Mouse (Mus musculus): ENCODE data around the gene Sart3. TPM values are rescaled to one million over a fixed set of nuclear protein-coding genes. Genes with fewer than 3 reads are reported as not detected.

Gene Sart3
- polyA plus RNA-seq, 1 experiment from 2014 or later: 43.8 TPM

DNA sequence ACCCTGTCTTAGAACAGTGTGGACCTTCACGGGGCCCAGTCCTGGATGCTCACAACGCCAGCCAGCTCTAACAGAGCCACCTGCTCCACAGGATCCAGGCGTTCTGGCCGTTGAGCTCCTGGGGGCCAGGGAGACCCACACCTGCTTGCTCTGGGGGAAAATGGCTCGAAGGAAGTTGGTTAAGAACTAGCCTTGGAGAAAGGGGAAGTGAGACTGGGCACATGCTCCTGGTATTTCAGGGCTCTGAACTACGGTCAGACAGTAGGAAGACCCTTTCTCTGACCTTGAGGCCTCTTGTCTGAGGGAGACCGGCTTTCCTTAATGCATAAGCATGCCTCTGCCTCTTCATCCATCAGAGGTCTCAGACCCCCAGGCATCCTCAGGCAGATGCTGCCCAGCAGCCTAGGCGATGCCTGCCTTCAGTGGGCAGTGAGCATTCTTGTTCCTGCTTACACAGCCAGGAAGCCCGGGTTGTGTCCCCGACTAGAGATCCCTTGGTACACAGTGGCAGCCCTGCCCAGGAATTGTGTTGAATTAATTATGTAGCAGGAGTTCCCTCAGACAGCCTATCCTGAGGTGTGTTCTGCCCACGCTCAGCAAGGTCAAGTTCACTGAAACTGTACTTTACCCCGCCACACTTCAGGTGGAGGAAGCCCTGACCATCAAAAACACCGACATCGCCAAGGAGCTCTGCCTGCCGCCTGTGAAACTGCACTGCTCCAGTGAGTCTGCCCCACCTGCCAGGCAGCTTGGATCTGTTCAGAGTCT, 4.0 kb upstream of the Sart3 start:
- Histone ChIP-seq H3K4me1 (replicated peaks) (peaks cover 4% of the 10 kb centered on the region), H3K9me3 (no peaks in the 10 kb centered on the region), H3K27ac (no peak overlapping the region), H3K4me2 (replicated peaks) (no peak overlapping the region), H3K36me3 (peaks cover 16% of the 10 kb centered on the region), H3K9ac (no peak overlapping the region), H3K4me3 (replicated peaks) (no peak overlapping the region), H3K27me3 (replicated peaks) (no peaks in the 10 kb centered on the region)
- no peak for ATAC-seq
- WGBS: 85% methylated on average over 15 of the region's 15 CpGs

DNA sequence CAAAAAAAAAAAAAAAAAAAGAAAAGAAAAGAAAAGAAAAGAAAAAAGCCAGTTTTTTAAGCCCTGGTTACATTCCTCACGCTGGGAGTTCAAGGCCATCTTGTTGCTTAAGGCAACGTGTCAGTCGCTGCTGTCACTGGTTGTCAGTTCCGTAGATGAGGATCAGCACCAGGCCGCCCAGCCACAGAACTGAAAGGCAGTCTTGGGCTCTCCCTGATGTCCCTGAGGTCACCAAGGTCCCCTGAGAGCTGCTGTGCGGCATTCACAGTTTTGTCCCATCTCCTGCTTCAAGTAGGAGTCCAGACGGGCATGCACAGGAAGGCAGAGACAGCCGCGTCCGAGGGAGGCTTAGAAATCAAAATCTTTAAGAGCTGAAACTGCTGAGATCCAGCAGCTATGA, 3.3 kb upstream of the Sart3 start:
- no peak for ATAC-seq
- H3K36me3 ChIP-seq: peaks cover 16% of the 10 kb centered on the region
- no peak overlapping the region for H3K4me2 ChIP-seq (replicated peaks)
- H3K9me3 ChIP-seq: no peaks in the 10 kb centered on the region
- H3K27me3 ChIP-seq (replicated peaks): no peaks in the 10 kb centered on the region
- no peak overlapping the region for H3K27ac ChIP-seq
- peaks cover 5% of the 10 kb centered on the region for H3K4me1 ChIP-seq (replicated peaks)
- 92% methylated on average over 10 of the region's 10 CpGs for WGBS
- H3K9ac ChIP-seq: no peak overlapping the region
- no peak overlapping the region for H3K4me3 ChIP-seq (replicated peaks)

DNA sequence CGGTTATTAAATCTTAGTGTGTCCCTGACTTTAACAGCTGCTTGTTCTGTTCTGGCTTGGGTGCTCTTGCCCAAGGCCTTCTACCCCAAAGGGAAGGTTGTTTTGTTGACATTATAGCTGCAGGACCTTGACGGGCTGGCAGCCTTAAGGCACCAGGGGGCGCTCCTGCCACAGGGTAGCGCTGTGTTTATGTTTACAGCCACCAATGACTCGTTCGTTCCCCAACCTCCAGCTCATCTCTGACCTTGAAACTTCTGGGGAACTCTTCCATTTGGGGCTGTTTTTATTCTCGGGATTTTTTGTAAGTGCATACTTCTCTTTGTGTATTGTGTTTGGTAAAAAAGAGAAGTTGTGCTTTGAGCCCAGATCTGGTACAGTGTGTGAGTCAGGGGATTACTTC, 1.4 kb upstream of the Sart3 start:
- peaks cover 16% of the 10 kb centered on the region for H3K36me3 ChIP-seq
- no peak overlapping the region for H3K27ac ChIP-seq
- no peaks in the 10 kb centered on the region for H3K27me3 ChIP-seq (replicated peaks)
- no peaks in the 10 kb centered on the region for H3K9me3 ChIP-seq
- H3K9ac ChIP-seq: 0 out of 2 replicates have a peak overlapping the region, but pooled peaks have one; percentile 61
- H3K4me3 ChIP-seq (replicated peaks): peak overlapping the region; percentile 73
- 0% methylated on average over 7 of the region's 7 CpGs for WGBS
- peak overlapping the region; percentile 85 for H3K4me2 ChIP-seq (replicated peaks)
- ATAC-seq: 0 out of 2 replicates have a peak, but pooled peaks have one; percentile 21
- peaks cover 17% of the 10 kb centered on the region for H3K4me1 ChIP-seq (replicated peaks)

GRCm38 (mm10) chr5:113772905-113773519, 702 bp upstream of the Sart3 start:
- peak overlapping the region; percentile 61 for H3K9ac ChIP-seq
- peaks cover 18% of the 10 kb centered on the region for H3K36me3 ChIP-seq
- H3K4me2 ChIP-seq (replicated peaks): peak overlapping the region; percentile 85
- ATAC-seq: peak; percentile 54
- peak overlapping the region; percentile 73 for H3K4me3 ChIP-seq (replicated peaks)
- WGBS: 1% methylated on average over 38 of the region's 38 CpGs
- H3K27ac ChIP-seq: peak overlapping the region; percentile 18
- no peaks in the 10 kb centered on the region for H3K27me3 ChIP-seq (replicated peaks)
- H3K4me1 ChIP-seq (replicated peaks): peaks cover 17% of the 10 kb centered on the region
- H3K9me3 ChIP-seq: no peaks in the 10 kb centered on the region

- peak overlapping the region; percentile 73 for H3K4me3 ChIP-seq (replicated peaks)
- under 1% methylated on average over 94 of the region's 97 CpGs for WGBS
- ATAC-seq: peak; percentile 83
These were observed 822 bp downstream of the Sart3 start for GRCm38 (mm10) chr5:113771213-113772162.

GRCm38 (mm10) chr5:113768806-113769205, 3.5 kb downstream of the Sart3 start:
- Histone ChIP-seq H3K27me3 (replicated peaks) (no peaks in the 10 kb centered on the region), H3K27ac (no peak overlapping the region), H3K4me1 (replicated peaks) (peaks cover 16% of the 10 kb centered on the region), H3K9me3 (no peaks in the 10 kb centered on the region), H3K4me2 (replicated peaks) (no peak overlapping the region), H3K36me3 (peaks cover 13% of the 10 kb centered on the region), H3K4me3 (replicated peaks) (no peak overlapping the region), H3K9ac (no peak overlapping the region)
- 94% methylated on average over 8 of the region's 8 CpGs for WGBS
- ATAC-seq: no peak

More at GRCm38 (mm10) chr5:113771213-113772162, 822 bp downstream of the Sart3 start:
- peaks cover 16% of the 10 kb centered on the region; the same call in 1 of the 2 replicates for H3K36me3 ChIP-seq
- H3K27ac ChIP-seq: peak overlapping the region; percentile 99
- H3K9ac ChIP-seq: peak overlapping the region; percentile 84
- peaks cover 17% of the 10 kb centered on the region for H3K4me1 ChIP-seq (replicated peaks)
- no peaks in the 10 kb centered on the region for H3K9me3 ChIP-seq
- H3K27me3 ChIP-seq (replicated peaks): no peaks in the 10 kb centered on the region
- peak overlapping the region; percentile 85 for H3K4me2 ChIP-seq (replicated peaks)

DNA sequence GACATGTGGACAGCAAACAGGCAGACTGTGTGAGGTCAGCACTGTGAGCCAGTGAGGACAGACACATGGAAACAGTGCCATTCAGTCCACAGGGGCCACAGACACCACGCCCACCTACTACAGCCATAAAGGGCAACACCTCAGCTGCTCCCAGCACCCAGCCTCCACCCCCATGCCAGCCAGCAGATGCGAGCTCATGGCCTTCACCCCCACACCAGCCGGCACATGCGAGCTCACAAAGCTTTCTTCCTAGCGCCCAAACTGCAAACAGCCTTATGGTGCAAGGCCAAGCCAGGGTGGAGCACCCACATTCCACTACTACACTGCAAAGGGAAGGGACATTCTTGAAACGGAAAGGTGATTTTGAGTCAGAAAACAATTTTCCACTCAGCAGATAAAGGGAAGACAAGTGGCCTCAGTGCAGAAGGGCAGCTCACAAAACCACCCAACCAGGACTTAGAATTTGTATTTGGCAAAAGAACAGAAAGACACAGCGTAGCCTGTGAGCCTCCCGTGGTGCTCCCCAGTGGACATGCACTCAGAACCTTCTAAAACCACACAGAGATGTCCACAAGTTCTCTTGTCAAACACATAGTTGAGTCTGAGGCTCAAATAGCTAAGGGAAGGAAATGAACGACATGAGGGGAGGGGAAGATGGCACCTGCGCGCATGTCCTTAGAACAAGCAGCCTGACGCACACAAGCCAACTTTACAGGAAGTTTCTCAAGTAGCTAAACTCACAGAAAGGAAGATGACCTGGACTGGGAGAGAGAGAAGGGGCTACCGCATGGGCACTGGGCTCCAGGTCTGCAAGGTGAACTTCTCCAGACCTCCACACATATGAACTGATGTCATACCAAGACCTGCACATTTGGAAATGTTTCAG, 6.4 kb downstream of the Sart3 start:
- H3K4me2 ChIP-seq (replicated peaks): no peak overlapping the region
- no peaks in the 10 kb centered on the region for H3K9me3 ChIP-seq
- H3K36me3 ChIP-seq: peaks cover 36% of the 10 kb centered on the region
- H3K9ac ChIP-seq: no peak overlapping the region
- no peak overlapping the region for H3K4me3 ChIP-seq (replicated peaks)
- 78% methylated on average over 13 of the region's 13 CpGs for WGBS
- H3K27ac ChIP-seq: no peak overlapping the region
- ATAC-seq: peak; percentile 46; the same call in 1 of the 2 replicates
- H3K4me1 ChIP-seq (replicated peaks): peaks cover 13% of the 10 kb centered on the region
- no peaks in the 10 kb centered on the region for H3K27me3 ChIP-seq (replicated peaks)

GRCm38 (mm10) chr5:113764426-113764825, 7.9 kb downstream of the Sart3 start:
- no peak for ATAC-seq
- Histone ChIP-seq H3K27ac (no peak overlapping the region), H3K36me3 (peaks cover 46% of the 10 kb centered on the region), H3K4me1 (replicated peaks) (0 out of 2 replicates have a peak, but pooled peaks cover 3% of the 10 kb centered on the region), H3K4me3 (replicated peaks) (no peak overlapping the region), H3K4me2 (replicated peaks) (no peak overlapping the region), H3K9me3 (no peaks in the 10 kb centered on the region), H3K27me3 (replicated peaks) (no peaks in the 10 kb centered on the region), H3K9ac (no peak overlapping the region)
- WGBS: 92% methylated on average over 7 of the region's 7 CpGs

DNA sequence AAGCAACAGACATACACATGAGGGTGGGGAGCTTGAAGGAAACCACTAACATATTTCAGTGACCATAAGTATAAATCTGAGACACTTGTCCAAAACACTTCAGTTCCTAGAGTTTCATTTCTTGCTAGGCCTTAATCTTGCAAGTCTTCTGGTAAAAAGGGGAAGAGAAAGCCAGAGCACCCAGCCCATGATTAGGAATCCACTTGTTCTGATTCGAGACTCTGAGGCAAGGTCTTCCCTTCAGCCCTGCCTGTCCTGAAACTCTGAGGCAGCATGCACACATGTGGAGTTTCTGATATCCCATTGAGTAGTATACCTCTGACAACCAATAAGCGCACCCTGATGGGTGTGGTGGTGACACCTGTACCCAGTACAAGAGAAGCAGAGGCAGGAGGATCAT, 10.7 kb downstream of the Sart3 start:
- Histone ChIP-seq H3K9me3 (no peaks in the 10 kb centered on the region), H3K4me1 (replicated peaks) (no peaks in the 10 kb centered on the region), H3K27me3 (replicated peaks) (no peaks in the 10 kb centered on the region), H3K4me2 (replicated peaks) (no peak overlapping the region), H3K4me3 (replicated peaks) (no peak overlapping the region), H3K27ac (no peak overlapping the region), H3K36me3 (peaks cover 56% of the 10 kb centered on the region), H3K9ac (no peak overlapping the region)
- WGBS: 94% methylated on average over 2 of the region's 2 CpGs
- no peak for ATAC-seq

GRCm38 (mm10) chr5:113755347-113756030, 16.8 kb downstream of the Sart3 start:
- Histone ChIP-seq H3K27ac (no peak overlapping the region), H3K9me3 (no peaks in the 10 kb centered on the region), H3K4me3 (replicated peaks) (no peak overlapping the region), H3K9ac (no peak overlapping the region), H3K4me2 (replicated peaks) (no peak overlapping the region), H3K36me3 (peaks cover 85% of the 10 kb centered on the region), H3K27me3 (replicated peaks) (no peaks in the 10 kb centered on the region), H3K4me1 (replicated peaks) (no peaks in the 10 kb centered on the region)
- WGBS: 82% methylated on average over 15 of the region's 15 CpGs
- no peak for ATAC-seq
